Mouse (Mus musculus) forelimb bud, embryonic 11.5 days (tissue): ENCODE data around the gene Ptrh2.
"Not testable (repeated sequence)": the region's sequence is repeated elsewhere in the genome, so short reads cannot be mapped to it uniquely, and the experiment has no call there.

Experiments used
- DNase-seq: peaks from one replicate; pipeline ENCODE4 v3.0.0-alpha.2; 2012; ENCODE audit warnings: low read depth, low spot score

Ptrh2 gene

DNA sequence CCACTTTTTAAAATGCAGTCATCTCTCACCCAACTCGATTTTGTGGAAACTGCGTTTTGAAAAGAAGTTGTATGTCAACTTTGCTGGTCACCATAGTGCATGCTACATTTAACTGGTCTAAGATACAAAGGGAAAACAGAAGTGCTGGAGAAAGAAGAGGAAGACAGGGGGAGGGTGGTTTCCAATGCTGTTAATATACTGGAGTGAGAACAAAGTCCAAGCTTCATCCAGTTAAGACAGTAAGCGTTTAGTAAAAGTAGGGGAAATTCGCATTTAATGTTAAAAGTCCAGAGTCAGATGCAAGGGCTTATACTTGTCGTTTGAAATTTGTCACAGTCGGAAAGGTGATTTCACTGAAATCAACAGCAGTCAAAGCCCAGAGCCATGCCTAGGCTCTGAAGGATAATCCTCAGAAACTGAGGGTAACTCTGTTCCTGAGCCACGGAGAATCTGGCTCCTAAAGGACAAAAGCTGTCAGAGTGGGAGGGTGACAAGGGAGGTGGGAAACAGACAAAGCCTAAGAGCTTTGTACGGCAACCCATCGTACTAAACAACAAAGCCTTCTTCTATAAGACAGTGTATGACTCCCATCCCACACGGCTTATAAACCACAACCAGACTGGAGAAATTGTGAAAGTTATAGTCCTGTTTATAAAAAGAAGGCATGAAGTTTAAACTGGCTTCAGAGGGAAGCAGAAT, 50.6 kb downstream of the Ptrh2 start:
- DNase-seq: no peak

DNA sequence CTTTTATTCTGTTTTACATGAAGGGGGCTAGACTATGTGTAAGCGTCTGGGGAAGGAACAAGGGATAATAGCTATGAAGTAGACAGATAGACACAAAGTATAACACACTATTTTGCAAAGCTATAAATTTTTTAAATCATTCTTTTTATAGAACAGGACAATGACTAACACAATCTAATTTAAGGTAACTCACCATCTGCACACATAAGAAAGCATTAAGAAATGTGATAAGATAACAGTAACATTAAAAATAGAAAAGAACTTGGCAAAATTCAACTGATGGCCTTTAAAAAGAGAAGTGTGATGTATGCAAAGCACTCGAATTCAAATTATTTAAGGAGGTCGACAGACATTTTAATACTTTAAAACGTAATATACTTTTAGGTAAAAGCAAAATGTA, 51.2 kb downstream of the Ptrh2 start:
- no peak for DNase-seq

DNA sequence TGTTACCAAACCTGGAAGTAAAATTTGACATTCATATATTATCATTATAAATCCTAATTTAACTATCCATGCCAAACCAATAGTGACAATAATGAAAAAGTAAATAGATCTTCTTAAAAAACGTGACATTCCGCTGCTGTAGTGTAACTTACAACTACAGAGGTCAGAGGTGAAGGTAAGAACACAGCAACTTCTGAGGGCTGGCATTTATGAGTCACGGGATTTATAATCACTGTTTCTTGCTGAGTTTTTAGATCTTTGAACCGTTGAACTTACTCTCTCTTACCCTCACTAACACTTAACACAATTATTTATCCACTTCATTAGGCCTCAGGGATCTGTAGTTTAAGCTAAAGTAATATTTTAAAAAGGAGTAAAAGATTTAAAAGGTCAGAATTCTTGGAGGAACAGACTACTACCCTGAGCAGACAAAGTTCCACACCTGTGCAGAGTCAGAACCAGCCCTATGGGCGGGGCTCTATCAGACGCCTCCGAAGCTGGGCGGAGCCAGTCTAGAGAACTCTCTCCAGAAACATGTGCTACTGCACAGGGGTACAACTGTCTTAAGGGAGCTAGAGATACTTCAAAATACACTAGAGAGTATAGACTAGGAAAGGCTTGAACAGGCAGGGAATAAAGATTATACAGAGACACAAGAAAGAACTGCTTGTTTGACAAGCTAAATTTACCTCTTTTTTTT, 53.7 kb downstream of the Ptrh2 start:
- no peak for DNase-seq

DNA sequence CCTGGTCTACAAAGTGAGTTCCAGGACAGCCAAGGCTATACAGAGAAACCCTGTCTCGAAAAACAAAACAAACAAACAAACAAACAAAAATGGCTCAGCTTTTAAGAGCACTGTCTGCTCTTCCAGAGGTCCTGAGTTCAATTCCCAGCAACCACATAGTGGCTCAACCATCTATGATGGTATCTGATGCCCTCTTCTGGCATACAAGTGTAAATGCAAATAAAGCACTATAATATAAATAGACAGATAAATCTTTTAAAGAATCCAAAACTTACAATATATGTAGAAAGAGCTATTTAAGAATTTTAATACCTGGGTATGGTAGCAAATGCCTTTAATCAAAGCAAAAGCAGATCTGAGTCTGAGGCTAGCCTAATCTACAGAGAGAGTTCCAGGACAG, 54.5 kb downstream of the Ptrh2 start:
- not testable (repeated sequence) for DNase-seq

DNA sequence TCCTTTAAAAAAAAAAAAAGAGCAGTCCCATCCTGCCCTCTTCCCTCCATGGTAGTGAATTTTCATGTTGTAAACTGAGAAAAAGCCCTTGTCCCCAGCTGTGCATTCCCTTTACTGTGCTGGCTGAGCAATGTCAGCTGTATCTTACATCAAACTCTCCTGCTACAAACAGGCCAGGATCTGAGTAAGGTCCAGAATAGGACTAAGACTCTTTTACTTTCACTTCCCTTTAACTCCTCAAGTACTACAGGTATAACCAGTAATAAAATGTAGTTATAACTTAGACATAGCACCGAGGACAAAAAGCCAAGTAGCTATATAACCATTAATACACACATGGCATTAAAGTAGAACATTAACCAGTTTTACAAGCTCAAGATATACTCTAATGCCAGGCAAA, 55.2 kb downstream of the Ptrh2 start:
- DNase-seq: no peak

DNA sequence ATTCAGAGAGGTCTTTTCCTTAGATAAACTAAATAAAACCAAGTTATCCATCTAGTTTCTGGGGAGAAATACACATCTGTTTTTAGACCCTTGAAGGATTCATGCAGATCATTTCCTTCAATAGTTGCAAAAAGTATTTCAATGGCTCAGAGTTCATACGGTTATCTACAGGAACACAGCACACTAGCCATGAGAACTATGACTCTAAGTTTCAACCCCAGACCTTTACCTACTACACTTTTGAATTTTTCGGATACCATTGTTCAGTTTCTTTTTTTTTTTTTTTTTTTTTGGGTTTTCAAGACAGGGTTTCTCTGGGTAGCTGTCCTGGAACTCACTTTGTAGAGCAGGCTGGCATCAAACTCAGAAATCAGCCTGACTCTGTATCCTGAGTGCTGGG, 55.7 kb downstream of the Ptrh2 start:
- DNase-seq: no peak

DNA sequence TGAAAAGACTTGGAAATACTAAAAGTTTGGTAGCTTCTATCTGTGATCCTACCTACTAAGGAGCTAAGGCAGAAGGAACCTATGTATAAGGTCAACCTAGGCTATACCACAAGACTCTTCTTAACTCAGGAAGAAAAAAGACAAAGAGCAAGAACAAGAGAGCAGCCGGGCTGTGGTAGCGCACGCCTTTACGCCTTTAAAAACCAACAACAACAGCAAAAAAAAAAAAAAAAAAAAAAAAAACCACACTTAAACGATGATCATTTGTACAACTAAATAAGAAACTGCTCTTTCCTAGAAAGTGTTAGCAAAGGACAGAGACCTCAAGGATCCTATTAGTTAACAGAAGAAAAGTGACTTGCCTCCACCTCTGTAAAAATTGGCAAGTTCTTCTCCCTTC, 57.7 kb downstream of the Ptrh2 start:
- DNase-seq: no peak
